Mouse (Mus musculus) urinary bladder, adult 18-20 months (tissue): Measurements from ENCODE around the gene Ccdc169.
"Not testable (repeated sequence)": the region's sequence is repeated elsewhere in the genome, so short reads cannot be mapped to it uniquely, and the experiment has no call there.

Experiments used
- DNase-seq, 2 experiments: peaks; one replicate each; pipeline ENCODE4 v3.0.0; 2022; ENCODE audit warnings: low spot score in 2 of 2, mixed read lengths in 2 of 2

The Ccdc169 gene

GRCm38 (mm10) chr3:55195581-55196327, 58.6 kb downstream of the Ccdc169 start:
- no peak for DNase-seq

- DNase-seq: no peak
Measured at GRCm38 (mm10) chr3:55196328-55196710, 59.2 kb downstream of the Ccdc169 start.

GRCm38 (mm10) chr3:55203621-55204020, 66.5 kb downstream of the Ccdc169 start:
- not testable (repeated sequence) for DNase-seq

GRCm38 (mm10) chr3:55206413-55206812, 69.3 kb downstream of the Ccdc169 start:
- DNase-seq: no peak

- no peak for DNase-seq
Measured at GRCm38 (mm10) chr3:55207665-55208064, 70.5 kb downstream of the Ccdc169 start.

- no peak for DNase-seq
Measured at GRCm38 (mm10) chr3:55212254-55212653, 75.1 kb downstream of the Ccdc169 start.

- DNase-seq: no peak
Measured at GRCm38 (mm10) chr3:55213785-55214184, 76.6 kb downstream of the Ccdc169 start.

GRCm38 (mm10) chr3:55214413-55214812, 77.3 kb downstream of the Ccdc169 start:
- DNase-seq: no peak

GRCm38 (mm10) chr3:55222502-55222901, 85.4 kb downstream of the Ccdc169 start:
- no peak for DNase-seq
